Mouse (Mus musculus) heart, postnatal 0 days (tissue): ENCODE measurements around the gene Slc4a10. TPM values are rescaled to one million over a fixed set of nuclear protein-coding genes. Genes with fewer than 3 reads are reported as not detected.

Experiments used
- ATAC-seq: fragments of 200-750 bp; cut with Nextera tagmentation; 2 replicates; pipeline ENCODE4 v1.8.0; 2017; ENCODE audit warnings: low read depth, moderate number of reproducible peaks, moderate library complexity; ENCODE audit not compliant: insufficient read depth
- DNase-seq: peaks from one replicate; pipeline ENCODE4 v3.0.0-alpha.2; 2016; ENCODE audit warnings: low spot score
- H3K27ac ChIP-seq: fragments of 300-500 bp; sonication (generic); 2 replicates; pipeline ENCODE4 v1.5.1; 2014; ENCODE audit warnings: low read depth, mild to moderate bottlenecking
- H3K27me3 ChIP-seq: fragments of 300-500 bp; sonication (generic); 2 replicates; pipeline ENCODE4 v1.6.1; 2014; ENCODE audit warnings: low read length, mixed read lengths; ENCODE audit not compliant: control insufficient read depth, insufficient read depth
- H3K36me3 ChIP-seq: fragments of 300-500 bp; sonication (generic); replicated peaks from 2 replicates; pipeline ENCODE4 v1.6.1; 2014; ENCODE audit warnings: low read length, mixed read lengths; ENCODE audit not compliant: control insufficient read depth, insufficient read depth
- H3K4me1 ChIP-seq: fragments of 300-500 bp; sonication (generic); 2 replicates; pipeline ENCODE4 v1.6.1; 2014; ENCODE audit warnings: antibody characterized with exemption; ENCODE audit not compliant: control insufficient read depth, insufficient read depth
- H3K4me2 ChIP-seq: fragments of 300-500 bp; sonication (generic); 2 replicates; pipeline ENCODE4 v1.6.1; 2014; ENCODE audit warnings: low read depth, mild to moderate bottlenecking, low read length, moderate library complexity
- H3K4me3 ChIP-seq: fragments of 300-500 bp; sonication (generic); 2 replicates; pipeline ENCODE4 v1.5.1; 2014; ENCODE audit warnings: low read depth, low read length
- H3K9ac ChIP-seq: fragments of 300-500 bp; sonication (generic); replicated peaks from 2 replicates; pipeline ENCODE4 v1.6.1; 2014; ENCODE audit warnings: low read depth, low read length, mixed read lengths
- H3K9me3 ChIP-seq: fragments of 300-500 bp; sonication (generic); replicated peaks from 2 replicates; pipeline ENCODE4 v1.6.1; 2016; ENCODE audit warnings: low read length; ENCODE audit not compliant: control insufficient read depth
- CTCF ChIP-seq: IDR thresholded peaks from 2 replicates; pipeline ENCODE4 v1.5.1; 2016; ENCODE audit warnings: antibody characterized with exemption, control low read depth, low read depth
- EP300 ChIP-seq: IDR thresholded peaks from 2 replicates; pipeline ENCODE4 v1.6.1; 2016; ENCODE audit warnings: antibody characterized with exemption, low read depth
- WGBS: fragments of 180-500 bp; shearing (Covaris S2); extraction: QIAGEN DNeasy Blood & Tissue Kit; methylation state at CpG from one replicate; pipeline ENCODE4 v1.1.7; 2014; 5-methylcytosine and 5-hydroxymethylcytosine counted together
- polyA plus RNA-seq: library from polyadenylated mRNA; unstranded; fragments of >200 nt; fragmentation: Nextera tagmentation; extraction: Ambion mirVana; gene quantifications from 2 replicates; pipeline ENCODE4 v1.2.1, GENCODE M21; 2015
- total RNA-seq: library from RNA; depleted of rRNA; stranded (reverse); fragments of >200 nt; gene quantifications from 2 replicates; pipeline ENCODE4 v1.2.3, GENCODE M21; 2014; ENCODE audit warnings: low replicate concordance

Slc4a10 gene
- total and polyA plus RNA-seq, 2 experiments from 2014 or later: 0.15 TPM; not detected in 1

GRCm38 (mm10) chr2:62129975-62130374, 83.7 kb downstream of the Slc4a10 start:
- no peak overlapping the region for H3K4me3 ChIP-seq
- no peaks in the 10 kb centered on the region for H3K36me3 ChIP-seq
- DNase-seq: no peak
- TF ChIP-seq EP300: no peak
- no peak overlapping the region for H3K4me2 ChIP-seq
- no peak for ATAC-seq
- no peak overlapping the region for H3K9ac ChIP-seq
- no peaks in the 10 kb centered on the region for H3K9me3 ChIP-seq
- no peaks in the 10 kb centered on the region for H3K27me3 ChIP-seq
- H3K27ac ChIP-seq: no peak overlapping the region
- 80% methylated on average over 2 of the region's 2 CpGs for WGBS
- H3K4me1 ChIP-seq: no peaks in the 10 kb centered on the region

- no peaks in the 10 kb centered on the region for H3K9me3 ChIP-seq
- 43% methylated on average over 8 of the region's 8 CpGs for WGBS
- H3K36me3 ChIP-seq: no peaks in the 10 kb centered on the region
- no peak overlapping the region for H3K27ac ChIP-seq
- no peak overlapping the region for H3K4me3 ChIP-seq
- H3K27me3 ChIP-seq: no peaks in the 10 kb centered on the region
- no peak overlapping the region for H3K4me2 ChIP-seq
- no peak for TF ChIP-seq CTCF
- no peak for TF ChIP-seq EP300
- no peak overlapping the region for H3K9ac ChIP-seq
- ATAC-seq: no peak
- H3K4me1 ChIP-seq: no peaks in the 10 kb centered on the region
- no peak for DNase-seq
These were observed 88.6 kb downstream of the Slc4a10 start for GRCm38 (mm10) chr2:62134911-62135310.

GRCm38 (mm10) chr2:62147636-62148035, 101.4 kb downstream of the Slc4a10 start:
- H3K27me3 ChIP-seq: no peaks in the 10 kb centered on the region
- H3K4me3 ChIP-seq: no peak overlapping the region
- H3K9ac ChIP-seq: no peak overlapping the region
- TF ChIP-seq CTCF (no peak), EP300 (no peak)
- H3K9me3 ChIP-seq: no peaks in the 10 kb centered on the region
- no peak overlapping the region for H3K4me2 ChIP-seq
- ATAC-seq (no peak), DNase-seq (no peak)
- no peaks in the 10 kb centered on the region for H3K36me3 ChIP-seq
- H3K27ac ChIP-seq: no peak overlapping the region
- no peaks in the 10 kb centered on the region for H3K4me1 ChIP-seq
- WGBS: 22% methylated on average over 3 of the region's 3 CpGs

- H3K27me3 ChIP-seq: no peaks in the 10 kb centered on the region
- no peak for TF ChIP-seq EP300
- TF ChIP-seq CTCF: no peak
- H3K4me2 ChIP-seq: no peak overlapping the region
- DNase-seq: no peak
- H3K4me3 ChIP-seq: no peak overlapping the region
- H3K36me3 ChIP-seq: no peaks in the 10 kb centered on the region
- H3K4me1 ChIP-seq: no peaks in the 10 kb centered on the region
- no peak for ATAC-seq
- H3K9ac ChIP-seq: no peak overlapping the region
- no peaks in the 10 kb centered on the region for H3K9me3 ChIP-seq
- no peak overlapping the region for H3K27ac ChIP-seq
These were observed 103.2 kb downstream of the Slc4a10 start for GRCm38 (mm10) chr2:62149421-62149820.

GRCm38 (mm10) chr2:62150830-62151229, 104.6 kb downstream of the Slc4a10 start:
- no peak overlapping the region for H3K4me2 ChIP-seq
- H3K4me1 ChIP-seq: no peaks in the 10 kb centered on the region
- H3K4me3 ChIP-seq: no peak overlapping the region
- no peak overlapping the region for H3K9ac ChIP-seq
- DNase-seq (peak; percentile 45), ATAC-seq (peak; percentile 90)
- H3K9me3 ChIP-seq: no peaks in the 10 kb centered on the region
- no peaks in the 10 kb centered on the region for H3K36me3 ChIP-seq
- H3K27me3 ChIP-seq: no peaks in the 10 kb centered on the region
- no peak overlapping the region for H3K27ac ChIP-seq
- TF ChIP-seq EP300: no peak
- WGBS: 26% methylated on average over 1 of the region's 1 CpGs

GRCm38 (mm10) chr2:62210109-62210508, 163.8 kb downstream of the Slc4a10 start:
- H3K4me1 ChIP-seq: no peaks in the 10 kb centered on the region
- no peaks in the 10 kb centered on the region for H3K9me3 ChIP-seq
- ATAC-seq: no peak
- H3K27me3 ChIP-seq: no peaks in the 10 kb centered on the region
- TF ChIP-seq CTCF: no peak
- H3K4me3 ChIP-seq: no peak overlapping the region
- H3K4me2 ChIP-seq: no peak overlapping the region
- no peaks in the 10 kb centered on the region for H3K36me3 ChIP-seq
- no peak for DNase-seq
- no peak overlapping the region for H3K27ac ChIP-seq
- H3K9ac ChIP-seq: no peak overlapping the region
